Mouse (Mus musculus): ENCODE measurements around the gene 2810004N23Rik. TPM values are rescaled to one million over a fixed set of nuclear protein-coding genes. Genes with fewer than 3 reads are reported as not detected.

Gene 2810004N23Rik
- total and polyA plus RNA-seq, 3 experiments: 54.8 to 68.9 (median 64.0) TPM

DNA sequence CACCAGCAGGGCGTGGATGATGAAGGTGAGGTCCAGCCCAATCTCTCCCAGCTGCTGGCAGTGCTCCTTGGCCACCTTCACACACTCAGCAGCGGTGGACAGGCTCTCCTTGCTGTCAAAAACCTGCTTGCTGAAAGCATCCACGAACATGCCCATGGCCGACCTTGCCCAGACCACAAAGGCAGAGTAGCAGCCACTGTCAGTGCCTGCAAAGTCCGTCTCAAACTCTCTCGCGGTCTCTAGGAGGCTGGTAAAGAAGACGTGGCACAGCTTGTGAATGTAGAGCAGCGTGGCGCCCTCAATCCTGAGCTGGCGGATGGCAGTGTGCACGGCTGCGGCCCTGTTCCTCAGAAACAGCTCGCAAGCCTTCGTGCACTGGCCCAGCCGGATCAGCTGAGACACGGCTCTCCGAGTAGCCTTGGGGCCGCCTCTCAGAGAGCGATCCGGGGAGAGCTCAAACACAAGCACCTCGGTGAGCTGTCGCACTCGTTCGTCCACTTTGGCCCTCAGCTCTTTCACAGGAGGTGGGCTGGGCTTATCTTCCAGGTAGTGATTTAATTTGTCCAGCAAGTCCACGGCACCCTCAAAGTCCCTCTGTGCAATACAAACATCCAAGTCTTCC, 33.2 kb upstream of the 2810004N23Rik start:
- TF ChIP-seq USF2 (IDR thresholded peaks at IDR 0.05; ENCODE audit: borderline replicate concordance in 1 of 2, insufficient read depth in 1 of 2, low read depth in 1 of 2, low read length in 2 of 2) (no peak), TAL1 (IDR thresholded peaks at IDR 0.05; ENCODE audit: low read length) (no peak), ELF1 (IDR thresholded peaks at IDR 0.05; ENCODE audit: low read depth, low read length) (no peak), POLR2AphosphoS5 (IDR thresholded peaks at IDR 0.05; ENCODE audit: borderline replicate concordance, low read depth, low read length) (no peak), MXI1 (IDR thresholded peaks at IDR 0.05; ENCODE audit: low read depth, low read length) (no peak), TCF12 (IDR thresholded peaks at IDR 0.05; ENCODE audit: low read depth, low read length) (no peak), CHD1 (IDR thresholded peaks at IDR 0.05; ENCODE audit: low read depth, low read length) (no peak), SIN3A (IDR thresholded peaks at IDR 0.05; ENCODE audit: low read length) (no peak), POLR2AphosphoS2 (IDR thresholded peaks at IDR 0.05; ENCODE audit: low read length) (no peak), GATA1 (IDR thresholded peaks at IDR 0.05; ENCODE audit: low read depth, low read length) (no peak), ETS1 (IDR thresholded peaks at IDR 0.05; ENCODE audit: low read depth, low read length) (no peak), KAT2A (conservative IDR thresholded peaks at IDR 0.05; ENCODE audit: low read depth, low read length) (no peak), MAX (IDR thresholded peaks at IDR 0.05; ENCODE audit: low read length) (no peak), CTCF (IDR thresholded peaks at IDR 0.05 in 2 of 3, conservative IDR thresholded peaks at IDR 0.05 in 1 of 3; ENCODE audit: control insufficient read depth in 1 of 3, insufficient read depth in 1 of 3, low read depth in 2 of 3, low read length in 3 of 3, poor library complexity in 1 of 3, severe bottlenecking in 1 of 3) (no peak)
- no peak for DNase-seq (ENCODE audit: low read depth, low spot score)
- H3K79me2 ChIP-seq (ENCODE audit: control insufficient read depth, insufficient read depth, low read length, poor library complexity): peaks cover 57% of the 10 kb centered on the region
- no peaks in the 10 kb centered on the region for H3K27me3 ChIP-seq (ENCODE audit: control insufficient read depth in 1 of 2, insufficient read depth in 2 of 2, low read length in 2 of 2)
- peak overlapping the region; percentile 98 for H3K9ac ChIP-seq (ENCODE audit: control insufficient read depth, low read depth, low read length, poor library complexity, severe bottlenecking)
- peak overlapping the region in 1 of 2 experiments; percentile 95; a peak in 3 of 4 replicates for H3K4me3 ChIP-seq (ENCODE audit: control insufficient read depth in 1 of 2, insufficient read depth in 1 of 2, low read depth in 2 of 2, low read length in 2 of 2)
- H3K9me3 ChIP-seq (replicated peaks; ENCODE audit: insufficient read depth, low read length): no peaks in the 10 kb centered on the region
- H3K36me3 ChIP-seq (ENCODE audit: control insufficient read depth in 1 of 2, insufficient read depth in 2 of 2, low read length in 2 of 2): peaks cover 14 to 29% of the 10 kb centered on the region in 2 experiments
- no peak overlapping the region for H3K27ac ChIP-seq (ENCODE audit: control insufficient read depth, low read depth, low read length)
- peaks cover 0 to 19% of the 10 kb centered on the region in 2 experiments; a peak in 3 of 4 replicates for H3K4me1 ChIP-seq (ENCODE audit: control insufficient read depth in 1 of 2, insufficient read depth in 2 of 2, low read length in 2 of 2)

DNA sequence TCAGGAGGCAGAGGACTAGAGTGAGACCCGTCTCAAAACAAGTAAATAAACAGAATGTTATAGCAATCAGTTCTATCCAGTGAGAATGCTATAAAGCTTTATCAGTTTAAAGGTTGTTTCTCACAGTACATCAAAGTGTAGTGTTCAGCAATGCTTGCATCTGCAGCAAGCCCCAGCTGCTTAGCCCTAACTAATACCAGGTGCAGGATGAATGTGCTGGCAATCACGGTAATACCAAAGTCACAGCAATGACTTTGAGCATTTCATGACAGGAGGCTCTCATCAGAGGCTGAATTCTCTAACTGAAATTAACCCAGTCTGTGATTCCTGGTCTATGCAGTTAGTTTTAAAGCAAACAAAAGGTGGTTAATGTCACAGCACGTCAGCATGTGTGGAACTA, 29.7 kb upstream of the 2810004N23Rik start:
- Histone ChIP-seq H3K4me1 (ENCODE audit: control insufficient read depth in 1 of 2, insufficient read depth in 2 of 2, low read length in 2 of 2) (peaks cover 0 to 8% of the 10 kb centered on the region in 2 experiments; a peak in 3 of 4 replicates), H3K9ac (ENCODE audit: control insufficient read depth, low read depth, low read length, poor library complexity, severe bottlenecking) (no peak overlapping the region), H3K4me3 (ENCODE audit: control insufficient read depth in 1 of 2, insufficient read depth in 1 of 2, low read depth in 2 of 2, low read length in 2 of 2) (no peak overlapping the region), H3K79me2 (ENCODE audit: control insufficient read depth, insufficient read depth, low read length, poor library complexity) (peaks cover 36% of the 10 kb centered on the region), H3K27me3 (ENCODE audit: control insufficient read depth in 1 of 2, insufficient read depth in 2 of 2, low read length in 2 of 2) (no peaks in the 10 kb centered on the region), H3K36me3 (ENCODE audit: control insufficient read depth in 1 of 2, insufficient read depth in 2 of 2, low read length in 2 of 2) (peaks cover 6 to 16% of the 10 kb centered on the region in 2 experiments), H3K27ac (ENCODE audit: control insufficient read depth, low read depth, low read length) (no peak overlapping the region), H3K9me3 (replicated peaks; ENCODE audit: insufficient read depth, low read length) (no peaks in the 10 kb centered on the region)
- TF ChIP-seq POLR2AphosphoS2 (IDR thresholded peaks at IDR 0.05; ENCODE audit: low read length) (0 out of 2 replicates have a peak, but pooled peaks have one; percentile 60), NELFE (IDR thresholded peaks at IDR 0.05; ENCODE audit: low read depth, low read length) (no peak)
- DNase-seq (ENCODE audit: low read depth, low spot score): no peak

Data from MEL (cell line).